Mouse (Mus musculus): Measurements from ENCODE around the gene Calm4. TPM values are rescaled to one million over a fixed set of nuclear protein-coding genes. Genes with fewer than 3 reads are reported as not detected.

Calm4 gene
- polyA plus RNA-seq, 1 experiment from 2014 or later, result not detected

- Histone ChIP-seq H3K4me2 (ENCODE audit: low read depth, severe bottlenecking) (no peak overlapping the region), H3K27me3 (ENCODE audit: control insufficient read depth, insufficient read depth, low read length) (no peaks in the 10 kb centered on the region), H3K9ac (ENCODE audit: low read length) (no peak overlapping the region), H3K4me1 (ENCODE audit: control insufficient read depth, insufficient read depth, low read length) (0 out of 2 replicates have a peak, but pooled peaks cover 3% of the 10 kb centered on the region), H3K4me3 (ENCODE audit: low read depth, low read length) (no peak overlapping the region), H3K9me3 (ENCODE audit: control insufficient read depth, low read length) (no peaks in the 10 kb centered on the region), H3K27ac (replicated peaks; ENCODE audit: low read depth, low read length) (no peak overlapping the region), H3K36me3 (ENCODE audit: control insufficient read depth, insufficient read depth, low read length) (peaks cover 27% of the 10 kb centered on the region)
- DNase-seq (ENCODE audit: low spot score) (no peak), ATAC-seq (ENCODE audit: insufficient number of reproducible peaks, low FRiP score, low TSS enrichment, low read depth) (no peak)
- 93% methylated on average over 7 of the region's 7 CpGs for WGBS
Measured at GRCm38 (mm10) chr13:3886663-3887062, 49.1 kb downstream of the Calm4 start.

Other genes starting within 250 kb of the Calm4 start
- 30.6 and 31.3 TPM in 2 replicates for gene Fam208b, start 226.6 kb upstream of the Calm4 start, polyA plus RNA-seq (2014; fragmentation: Nextera tagmentation; extraction: Ambion mirVana)
- 13.2 and 14.8 TPM in 2 replicates for gene Asb13, start 203.7 kb upstream of the Calm4 start, polyA plus RNA-seq (2014; fragmentation: Nextera tagmentation; extraction: Ambion mirVana)
- 0.27 and 0.96 TPM in 2 replicates for gene Calml3, start 33.4 kb upstream of the Calm4 start, polyA plus RNA-seq (2014; fragmentation: Nextera tagmentation; extraction: Ambion mirVana)
- gene Calm5, start 16.4 kb downstream of the Calm4 start, polyA plus RNA-seq (2014; fragmentation: Nextera tagmentation; extraction: Ambion mirVana), result not detected in 2 replicates
- 95.9 and 101 TPM in 2 replicates for gene Net1, start 80.5 kb downstream of the Calm4 start, polyA plus RNA-seq (2014; fragmentation: Nextera tagmentation; extraction: Ambion mirVana)
- gene Tubal3, start 80.5 kb downstream of the Calm4 start, polyA plus RNA-seq (2014; fragmentation: Nextera tagmentation; extraction: Ambion mirVana), result not detected in 2 replicates
- not detected in 2 replicates for gene Ucn3, start 107.6 kb downstream of the Calm4 start, polyA plus RNA-seq (2014; fragmentation: Nextera tagmentation; extraction: Ambion mirVana)
- 0.16 and 0.33 TPM in 2 replicates for gene Akr1c14, start 211.3 kb downstream of the Calm4 start, polyA plus RNA-seq (2014; fragmentation: Nextera tagmentation; extraction: Ambion mirVana)

Measured in limb, embryonic 11.5 days (tissue).